12 mouse cellular contexts compared by ENCODE assay signal in the genomic region with DNA sequence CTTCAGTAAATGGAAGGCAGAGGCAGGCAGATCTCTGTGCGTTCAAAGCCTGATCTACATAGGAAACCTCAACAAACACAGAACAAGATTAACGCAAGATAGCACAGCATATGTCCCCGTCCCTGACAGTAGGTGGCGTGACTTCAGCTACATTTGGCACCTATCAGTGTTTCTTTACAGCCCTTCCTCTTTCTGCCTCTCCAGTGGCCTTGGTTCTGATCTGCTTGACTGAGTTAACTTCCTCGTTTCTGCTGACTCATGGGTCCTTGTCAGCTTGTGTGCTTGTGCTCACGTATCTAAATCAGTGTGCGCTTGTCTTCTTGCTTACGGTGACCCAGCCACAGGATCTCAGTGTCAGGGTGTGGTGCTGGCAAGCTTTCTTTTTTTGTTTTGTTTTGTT. TPM values are rescaled to one million over a fixed set of nuclear protein-coding genes. Genes with fewer than 3 reads are reported as not detected.
DNase-seq lines count a peak whose midpoint lies in the region; ATAC-seq and TF ChIP-seq lines count a peak whose summit lies in the region.
"Had no signal": no experiment of that assay in that cellular context is flagged by ENCODE, and none has a peak within 500 bp of the region (broad histone marks: within the 10 kb centered on the region; RNA-seq: fewer than 3 reads in every experiment).

No protein-coding gene starts in this region.

- WGBS in midbrain, postnatal 0 days: 88% methylated on average over 8 of the region's 8 CpGs

- H3K4me3 ChIP-seq in midbrain, postnatal 0 days (ENCODE audit: low read depth, low read length): no peak overlapping the region
- H3K4me3 ChIP-seq: neural tube, embryonic 13.5 days had no signal

- no peak overlapping the region for H3K9ac ChIP-seq in midbrain, postnatal 0 days (replicated peaks; ENCODE audit: low read length, poor library complexity, severe bottlenecking)
- H3K9ac ChIP-seq: lung, embryonic 14.5 days; neural tube, embryonic 13.5 days had no signal

- no peak overlapping the region for H3K27ac ChIP-seq in midbrain, postnatal 0 days (ENCODE audit: low read depth, low read length)
- H3K27ac ChIP-seq: neural tube, embryonic 13.5 days had no signal

- no peak for TF ChIP-seq CTCF in midbrain, postnatal 0 days (IDR thresholded peaks at IDR 0.05)

- H3K27me3 ChIP-seq in midbrain, postnatal 0 days (ENCODE audit: insufficient read depth, low read length): no peaks in the 10 kb centered on the region
- H3K27me3 ChIP-seq: neural tube, embryonic 13.5 days had no signal

- H3K4me2 ChIP-seq in midbrain, postnatal 0 days (ENCODE audit: low read depth, low read length, poor library complexity, severe bottlenecking): no peak overlapping the region
- H3K4me2 ChIP-seq: lung, embryonic 14.5 days; neural tube, embryonic 13.5 days had no signal

- peak; percentile 27 for DNase-seq in adrenal gland, adult 8-10 months
- DNase-seq in adrenal gland, postnatal 4 days (ENCODE audit: low spot score in 2 of 2): no peak
- no peak for DNase-seq in midbrain, postnatal 0 days (ENCODE audit: low spot score)
- DNase-seq in cerebellum, postnatal 25 days: no peak
- no peak for DNase-seq in layer of hippocampus, adult 18-20 months (ENCODE audit: low spot score in 2 of 2)
- DNase-seq: cerebellum, adult 11-12 months; gastrocnemius, postnatal 25 days; lung, embryonic 14.5 days had no signal

- H3K4me1 ChIP-seq in midbrain, postnatal 0 days (ENCODE audit: insufficient read depth, low read length): no peaks in the 10 kb centered on the region
- H3K4me1 ChIP-seq: neural tube, embryonic 13.5 days had no signal

- no peaks in the 10 kb centered on the region for H3K9me3 ChIP-seq in midbrain, postnatal 0 days (ENCODE audit: low read length)
- H3K9me3 ChIP-seq: neural tube, embryonic 13.5 days had no signal

- no peaks in the 10 kb centered on the region for H3K36me3 ChIP-seq in midbrain, postnatal 0 days (ENCODE audit: insufficient read depth, low read length)
- H3K36me3 ChIP-seq: neural tube, embryonic 13.5 days had no signal

- peak; percentile 61 for ATAC-seq in CD4-positive, CD25-positive, alpha-beta regulatory T cell, adult 4 months
- ATAC-seq in granulocyte monocyte progenitor cell, adult 5-6 weeks (replicated peaks; ENCODE audit: poor library complexity, severe bottlenecking): peak; percentile 100
- peak; percentile 97 for ATAC-seq in monocyte, adult 5-6 weeks (replicated peaks; ENCODE audit: insufficient number of reproducible peaks, low FRiP score, low TSS enrichment, poor library complexity, severe bottlenecking)
- no peak for ATAC-seq in midbrain, postnatal 0 days (ENCODE audit: low FRiP score)

RNA-seq across cellular contexts. Expression of gene Gpat3, which starts 26.5 kb away (rescaled TPM):
- total RNA-seq in adrenal gland, adult 8-10 months (2022): 10 to 100 TPM; 12.5 to 20.7 (median 15.4) TPM
- 1 to 10 TPM; 6.8 to 7.3 TPM for total RNA-seq in adrenal gland, postnatal 4 days (2021)
- 1 to 10 TPM in 1 of 2 experiments, under 1 TPM in 1; 0.48 to 1.1 TPM for polyA plus RNA-seq in CD4-positive, CD25-positive, alpha-beta regulatory T cell, adult 4 months (2017; shearing (Covaris generic))
- 0.38 TPM in 1 of 2 replicates, not detected in the other for total RNA-seq in granulocyte monocyte progenitor cell, adult 5-6 weeks (2014; fragmentation: Nextera tagmentation)
- total RNA-seq in granulocyte monocyte progenitor cell, adult 5-6 weeks (2017): not detected in 2 replicates
- total RNA-seq in monocyte, adult 5-6 weeks (2017): 0.87 to 2.1 TPM (median 1.6 TPM) in 3 replicates
- total RNA-seq in midbrain, postnatal 0 days (2014; rRNA removed): 1.1 and 2.0 TPM in 2 replicates
- 0.83 and 0.91 TPM in 2 replicates for polyA plus RNA-seq in midbrain, postnatal 0 days (2015; fragmentation: Nextera tagmentation; extraction: Ambion mirVana)
- total RNA-seq in layer of hippocampus, adult 18-20 months (2021): 1 to 10 TPM; 2.2 to 2.3 TPM

RNA-seq across cellular contexts. Expression of gene Abraxas1, which starts 51.2 kb away (rescaled TPM):
- 10 to 100 TPM; 11.4 to 19.3 (median 15.4) TPM for total RNA-seq in adrenal gland, adult 8-10 months (2022)
- total RNA-seq in adrenal gland, postnatal 4 days (2021): 10 to 100 TPM; 23.4 to 24.7 TPM
- polyA plus RNA-seq in CD4-positive, CD25-positive, alpha-beta regulatory T cell, adult 4 months (2017; shearing (Covaris generic)): 10 to 100 TPM; 32.8 to 33.7 TPM
- 30.5 and 39.9 TPM in 2 replicates for total RNA-seq in granulocyte monocyte progenitor cell, adult 5-6 weeks (2014; fragmentation: Nextera tagmentation)
- total RNA-seq in granulocyte monocyte progenitor cell, adult 5-6 weeks (2017): 28.8 and 33.0 TPM in 2 replicates
- total RNA-seq in monocyte, adult 5-6 weeks (2017): 13.2 to 47.0 TPM (median 14.1 TPM) in 3 replicates
- 7.3 and 10.8 TPM in 2 replicates for total RNA-seq in midbrain, postnatal 0 days (2014; rRNA removed)
- 6.4 and 8.7 TPM in 2 replicates for polyA plus RNA-seq in midbrain, postnatal 0 days (2015; fragmentation: Nextera tagmentation; extraction: Ambion mirVana)
- total RNA-seq in layer of hippocampus, adult 18-20 months (2021): 1 to 10 TPM; 7.5 to 7.9 TPM
